Mouse (Mus musculus): ENCODE data around the gene Rrp1b.

DNA sequence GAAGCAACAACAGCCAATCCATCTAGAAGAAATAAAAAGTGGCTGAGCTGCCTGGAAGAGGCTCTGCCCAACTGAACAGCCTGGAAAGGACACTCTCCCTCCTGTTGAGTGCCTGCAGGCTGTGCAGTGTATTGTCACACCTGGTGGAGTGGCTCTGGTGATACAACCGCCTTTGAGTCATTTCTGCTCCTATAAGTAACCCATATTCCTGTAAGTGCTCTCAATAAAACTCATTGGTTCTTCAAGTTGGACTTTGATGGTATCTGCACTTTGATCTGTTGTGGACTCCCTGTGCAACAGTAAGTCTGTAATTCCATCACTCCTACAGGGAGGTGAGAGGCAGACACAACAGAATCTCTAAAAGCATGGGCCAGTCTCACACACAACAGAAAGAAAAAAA lies 42.5 kb upstream of the Rrp1b start:
- no peak for TF ChIP-seq CTCF (IDR thresholded peaks at IDR 0.05; ENCODE audit: insufficient read depth, low read depth, low read length)
- no peak for TF ChIP-seq POLR2A (IDR thresholded peaks at IDR 0.05; ENCODE audit: insufficient read depth, low read depth, low read length)

All from olfactory bulb, adult 2 months (tissue).